Mouse (Mus musculus) testis, adult 2 months (tissue): ENCODE measurements around the gene Stpg1. TPM values are rescaled to one million over a fixed set of nuclear protein-coding genes. Genes with fewer than 3 reads are reported as not detected.
A peak's percentile ranks its signal among the peaks of the same experiment; 100 is the strongest.

Source experiments
- H3K27ac ChIP-seq: fragments of 200-500 bp; 2 replicates; pipeline ENCODE4 v1.5.1; 2012; ENCODE audit warnings: low read depth, low read length; ENCODE audit not compliant: control insufficient read depth, insufficient read depth
- H3K27me3 ChIP-seq: fragments of 200-500 bp; 2 replicates; pipeline ENCODE4 v1.6.1; 2012; ENCODE audit warnings: mild to moderate bottlenecking, low read length, moderate library complexity; ENCODE audit not compliant: control insufficient read depth, insufficient read depth
- H3K36me3 ChIP-seq: fragments of 200-500 bp; 2 replicates; pipeline ENCODE4 v1.6.1; 2012; ENCODE audit warnings: mild to moderate bottlenecking, low read length; ENCODE audit not compliant: control insufficient read depth, insufficient read depth
- H3K4me1 ChIP-seq: fragments of 200-500 bp; 2 replicates; pipeline ENCODE4 v1.6.1; 2012; ENCODE audit warnings: low read length; ENCODE audit not compliant: control insufficient read depth, insufficient read depth
- H3K4me3 ChIP-seq: fragments of 200-500 bp; 2 replicates; pipeline ENCODE4 v1.5.1; 2012; ENCODE audit warnings: low read depth, mild to moderate bottlenecking, low read length, moderate library complexity, mixed read lengths; ENCODE audit not compliant: control insufficient read depth
- CTCF ChIP-seq: fragments of 200-500 bp; IDR thresholded peaks from 2 replicates; pipeline ENCODE4 v1.5.1; 2012; ENCODE audit warnings: low read depth, mild to moderate bottlenecking, inconsistent platforms, low read length, moderate library complexity; ENCODE audit not compliant: control insufficient read depth, insufficient read depth, insufficient replicate concordance
- POLR2A ChIP-seq: fragments of 200-500 bp; IDR thresholded peaks from 2 replicates; pipeline ENCODE4 v1.6.1; 2012; ENCODE audit warnings: low read depth, mild to moderate bottlenecking, inconsistent platforms, low read length, moderate library complexity; ENCODE audit not compliant: control insufficient read depth
- polyA plus RNA-seq: library from polyadenylated mRNA; depleted of rRNA; stranded (reverse); fragments of >200 nt; gene quantifications from 2 replicates; pipeline ENCODE4 v1.2.3, GENCODE M21; 2012

Stpg1 gene
- polyA plus RNA-seq, 1 experiment = 126 TPM

DNA sequence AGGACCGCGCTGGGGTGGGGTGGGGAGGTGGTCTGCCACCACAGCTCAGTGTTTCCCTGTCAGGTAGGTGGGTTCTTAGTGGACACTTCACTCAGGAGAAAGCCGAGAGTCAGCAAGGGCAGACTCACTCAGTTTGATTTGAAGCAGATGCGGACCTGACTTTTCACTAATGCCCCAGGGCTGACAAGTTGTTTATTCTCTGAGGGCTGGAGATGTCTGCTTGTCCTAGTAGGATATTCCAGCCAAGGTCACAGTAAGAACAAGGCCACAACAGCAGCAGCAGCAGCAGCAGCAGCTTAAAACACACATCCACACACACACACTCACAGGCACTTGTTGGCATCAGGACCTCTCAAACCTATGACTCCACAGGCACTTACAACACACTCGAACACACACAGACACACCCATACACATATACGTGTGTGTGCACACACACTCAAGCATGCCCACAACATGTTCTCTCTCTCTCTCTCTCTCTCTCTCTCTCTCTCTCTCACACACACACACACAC is 76.5 kb downstream of the Stpg1 start:
- no peak overlapping the region for H3K27ac ChIP-seq
- no peaks in the 10 kb centered on the region for H3K36me3 ChIP-seq
- TF ChIP-seq CTCF (no peak), POLR2A (no peak)
- H3K27me3 ChIP-seq = no peaks in the 10 kb centered on the region
- peaks cover 27% of the 10 kb centered on the region for H3K4me1 ChIP-seq
- H3K4me3 ChIP-seq = no peak overlapping the region

DNA sequence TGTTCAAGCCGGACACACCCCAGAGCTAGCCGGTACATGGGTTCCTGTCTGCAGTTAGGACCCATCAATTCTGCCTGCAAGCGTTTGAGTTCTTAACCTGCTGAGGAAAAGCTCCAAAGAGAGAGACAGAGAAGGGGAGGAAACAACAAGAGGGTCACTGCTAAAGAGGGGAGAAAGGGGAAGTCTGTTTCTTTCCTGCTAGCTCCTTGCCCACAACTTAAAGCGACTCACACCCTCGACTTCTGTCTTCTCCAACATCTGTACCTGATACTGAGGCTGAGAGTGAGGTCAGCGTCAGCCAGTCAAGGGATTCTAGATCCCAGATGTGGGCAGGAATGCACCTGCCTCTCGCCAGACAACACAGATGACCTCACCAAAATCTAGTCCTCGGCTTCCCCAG is 77.7 kb downstream of the Stpg1 start:
- peaks cover 20% of the 10 kb centered on the region for H3K4me1 ChIP-seq
- TF ChIP-seq CTCF (no peak), POLR2A (no peak)
- H3K36me3 ChIP-seq = no peaks in the 10 kb centered on the region
- H3K27me3 ChIP-seq = no peaks in the 10 kb centered on the region
- no peak overlapping the region for H3K4me3 ChIP-seq
- no peak overlapping the region for H3K27ac ChIP-seq

DNA sequence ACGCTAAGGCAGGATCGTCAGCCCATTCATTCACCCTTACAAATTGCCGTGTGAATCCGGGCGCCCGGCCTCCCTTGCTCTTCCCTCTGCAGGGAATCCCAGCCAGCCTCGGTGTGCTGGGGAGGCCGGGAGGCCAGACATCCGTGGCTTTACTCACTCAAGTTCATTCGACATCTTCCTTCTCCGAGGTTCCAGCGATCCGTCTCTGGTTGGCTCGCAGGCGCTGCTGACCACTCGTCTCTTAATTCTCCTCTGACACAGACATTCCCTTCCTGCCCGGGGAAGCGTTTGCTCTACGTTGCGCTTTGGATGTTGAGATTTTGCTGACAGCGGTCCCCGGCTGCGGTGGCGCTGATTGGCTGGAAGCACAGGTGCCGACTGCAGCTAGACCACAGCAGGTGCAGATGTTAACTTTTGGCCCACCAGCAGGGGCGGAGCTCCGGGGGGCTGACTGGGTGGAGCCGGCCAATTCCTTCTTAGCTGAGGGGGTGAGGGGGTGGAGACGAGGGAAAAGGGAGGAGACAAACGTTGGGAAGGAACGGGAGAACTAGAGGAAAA is 78.7 kb downstream of the Stpg1 start, which contains the start of gene Grhl3:
Grhl3 (minus strand) TSS at position 380 of the 558 bp plus-strand sequence.
- no peaks in the 10 kb centered on the region for H3K36me3 ChIP-seq
- TF ChIP-seq POLR2A (no peak), CTCF (no peak)
- H3K27me3 ChIP-seq = no peaks in the 10 kb centered on the region
- peak within 1 kb of the TSS; percentile 37 for H3K4me3 ChIP-seq
- peaks cover 18% of the 10 kb centered on the region for H3K4me1 ChIP-seq
- no peak within 1 kb of the TSS for H3K27ac ChIP-seq

DNA sequence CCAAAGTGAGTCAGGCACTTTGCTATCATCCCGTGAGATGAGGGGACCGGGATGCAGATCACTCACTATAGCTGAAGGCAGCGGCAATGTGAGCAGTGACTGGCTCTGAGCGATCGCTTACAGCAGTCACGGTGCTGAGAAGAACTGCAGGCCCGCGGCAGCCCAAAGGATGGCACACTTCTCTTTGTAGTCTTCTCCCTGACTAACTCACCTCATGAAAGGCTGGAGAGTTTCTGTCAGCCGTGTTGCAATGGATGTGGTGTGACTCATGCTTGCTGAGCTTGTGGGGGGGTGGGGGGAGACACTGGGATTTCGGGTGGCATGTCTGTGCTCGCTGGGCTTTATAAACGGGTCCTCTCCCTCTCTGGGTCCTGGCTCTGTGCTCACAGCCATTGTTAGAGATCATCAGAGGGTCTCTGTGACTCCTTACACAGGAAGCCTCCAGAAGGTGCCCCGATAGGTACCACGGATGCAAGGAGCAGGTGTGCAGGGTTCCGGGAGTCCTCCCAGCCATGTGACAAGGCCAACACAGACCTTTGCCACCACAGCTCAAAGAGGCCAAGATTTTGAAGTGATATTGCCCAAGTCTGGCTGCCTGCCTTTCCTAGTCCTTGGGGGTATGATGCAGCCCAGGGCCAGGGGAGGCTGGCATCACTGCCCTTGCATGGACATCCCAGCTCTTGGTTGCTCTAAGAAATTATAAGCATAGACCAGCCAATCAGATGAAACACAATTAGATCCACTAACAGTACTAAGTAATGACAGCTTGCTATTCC is 81.0 kb downstream of the Stpg1 start:
- Histone ChIP-seq H3K27me3 (no peaks in the 10 kb centered on the region), H3K4me3 (no peak overlapping the region), H3K27ac (no peak overlapping the region), H3K36me3 (no peaks in the 10 kb centered on the region), H3K4me1 (peaks cover 11% of the 10 kb centered on the region)
- TF ChIP-seq POLR2A (no peak), CTCF (no peak)

DNA sequence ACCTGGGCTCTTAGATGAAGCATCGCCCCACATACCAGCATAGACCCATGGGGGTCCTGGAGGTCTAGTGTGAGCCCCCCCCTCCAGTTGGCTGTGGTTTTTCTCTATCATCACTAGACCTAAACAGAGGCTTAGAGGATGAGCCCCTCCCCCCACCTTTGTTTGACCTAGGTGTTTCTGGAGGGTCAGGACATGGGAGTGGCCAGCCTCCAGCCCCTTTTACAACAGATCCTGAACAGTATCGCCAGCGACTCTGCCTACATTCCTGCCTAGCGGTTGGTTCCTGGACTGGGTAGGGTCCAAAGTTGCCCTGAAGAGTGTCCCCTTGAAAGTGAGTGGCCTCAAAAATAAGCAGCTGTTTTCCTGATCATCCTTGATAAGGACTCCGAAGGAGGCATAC is 83.9 kb downstream of the Stpg1 start:
- H3K4me3 ChIP-seq = peak overlapping the region; percentile 15; the same call in 1 of the 2 replicates
- TF ChIP-seq CTCF = no peak
- no peak for TF ChIP-seq POLR2A
- H3K27me3 ChIP-seq = no peaks in the 10 kb centered on the region
- no peaks in the 10 kb centered on the region for H3K36me3 ChIP-seq
- peaks cover 2% of the 10 kb centered on the region for H3K4me1 ChIP-seq
- no peak overlapping the region for H3K27ac ChIP-seq

DNA sequence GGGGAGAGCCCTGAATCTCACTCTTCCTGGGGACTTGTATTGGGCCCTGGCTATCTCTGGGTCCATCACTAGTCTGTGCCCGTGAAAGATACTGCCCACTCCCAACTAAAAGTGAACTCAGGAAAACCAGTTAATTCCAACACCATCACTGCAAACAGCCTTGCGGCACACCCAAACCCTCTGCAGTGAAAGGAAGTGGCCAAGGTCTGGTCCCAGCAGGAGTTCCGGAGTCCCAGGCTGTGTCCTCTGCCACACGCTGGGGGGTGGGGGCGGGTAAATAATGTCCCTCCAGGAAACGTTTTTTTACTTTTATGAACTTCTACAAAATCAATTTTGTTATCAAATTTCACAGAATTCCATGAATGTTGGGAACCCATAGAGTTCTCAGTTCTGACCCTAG is 85.1 kb downstream of the Stpg1 start:
- Histone ChIP-seq H3K4me1 (no peaks in the 10 kb centered on the region), H3K27me3 (no peaks in the 10 kb centered on the region), H3K36me3 (no peaks in the 10 kb centered on the region), H3K4me3 (no peak overlapping the region), H3K27ac (no peak overlapping the region)
- TF ChIP-seq POLR2A = no peak
- TF ChIP-seq CTCF = no peak

DNA sequence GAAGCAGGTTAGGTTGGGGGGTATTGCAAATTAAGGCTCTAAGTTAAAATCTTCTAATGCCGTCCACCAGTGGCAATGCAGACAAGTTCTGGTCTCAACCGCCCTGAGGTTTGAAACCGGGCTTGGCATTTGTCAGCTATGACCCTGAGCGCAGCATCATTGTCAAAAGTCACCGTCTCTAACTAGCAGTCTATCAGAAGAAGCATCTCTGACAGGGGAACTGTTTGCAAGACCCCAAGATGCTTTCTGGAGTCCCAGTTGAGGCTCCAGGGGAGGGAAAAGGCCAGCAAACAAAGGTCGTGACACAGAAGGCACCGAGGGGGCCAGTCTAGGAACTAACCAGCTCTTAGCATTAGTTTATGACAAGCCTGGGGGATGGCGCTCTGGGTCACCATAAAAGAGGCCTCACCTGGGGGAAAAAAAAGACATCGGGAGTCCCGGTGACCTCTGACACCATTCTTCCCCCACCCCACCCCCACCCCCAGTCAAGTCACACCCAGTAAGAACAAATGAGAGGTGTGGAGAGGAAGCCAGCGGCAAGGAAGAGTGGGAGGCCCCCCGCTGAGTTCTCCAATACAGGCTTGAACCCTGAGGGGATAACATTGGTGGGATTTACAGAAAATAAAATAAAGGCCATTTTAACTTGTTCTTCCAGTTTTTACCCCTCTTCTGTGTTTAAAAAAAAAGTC is 86.8 kb downstream of the Stpg1 start:
- Histone ChIP-seq H3K4me3 (no peak overlapping the region), H3K36me3 (no peaks in the 10 kb centered on the region), H3K27ac (no peak overlapping the region), H3K27me3 (no peaks in the 10 kb centered on the region), H3K4me1 (no peaks in the 10 kb centered on the region)
- no peak for TF ChIP-seq CTCF
- TF ChIP-seq POLR2A = no peak
